Mouse (Mus musculus) neural tube, embryonic 15.5 days (tissue): Measurements from ENCODE around the gene Zfp821. TPM values are rescaled to one million over a fixed set of nuclear protein-coding genes. Genes with fewer than 3 reads are reported as not detected.

Experiments used
- ATAC-seq: fragments of 200-750 bp; cut with Nextera tagmentation; 2 replicates; pipeline ENCODE4 v1.8.0; 2017; ENCODE audit warnings: mild to moderate bottlenecking, moderate TSS enrichment, moderate library complexity; ENCODE audit not compliant: low FRiP score
- H3K27ac ChIP-seq: fragments of 300-500 bp; sonication (generic); replicated peaks from 2 replicates; pipeline ENCODE4 v1.5.1; 2015; ENCODE audit warnings: mild to moderate bottlenecking, inconsistent platforms
- H3K27me3 ChIP-seq: fragments of 300-500 bp; sonication (generic); replicated peaks from 2 replicates; pipeline ENCODE4 v1.6.1; 2015; ENCODE audit warnings: inconsistent platforms
- H3K36me3 ChIP-seq: fragments of 300-500 bp; sonication (generic); 2 replicates; pipeline ENCODE4 v1.6.1; 2015; ENCODE audit warnings: inconsistent platforms
- H3K4me1 ChIP-seq: fragments of 300-500 bp; sonication (generic); 2 replicates; pipeline ENCODE4 v1.6.1; 2015; ENCODE audit warnings: inconsistent platforms
- H3K4me2 ChIP-seq: fragments of 300-500 bp; sonication (generic); 2 replicates; pipeline ENCODE4 v1.6.1; 2015; ENCODE audit warnings: inconsistent platforms, mild to moderate bottlenecking, moderate library complexity
- H3K4me3 ChIP-seq: fragments of 300-500 bp; sonication (generic); replicated peaks from 2 replicates; pipeline ENCODE4 v1.5.1; 2015; ENCODE audit warnings: mild to moderate bottlenecking, inconsistent platforms
- H3K9ac ChIP-seq: fragments of 300-500 bp; sonication (generic); replicated peaks from 2 replicates; pipeline ENCODE4 v1.6.1; 2015; ENCODE audit warnings: mild to moderate bottlenecking, inconsistent platforms
- H3K9me3 ChIP-seq: fragments of 300-500 bp; sonication (generic); replicated peaks from 2 replicates; pipeline ENCODE4 v1.6.1; 2016; ENCODE audit warnings: inconsistent platforms
- WGBS: fragments of 180-500 bp; shearing (Covaris S2); methylation state at CpG from one replicate; pipeline ENCODE4 v1.1.7; 2015; ENCODE audit warnings: mixed read lengths; 5-methylcytosine and 5-hydroxymethylcytosine counted together
- polyA plus RNA-seq: library from polyadenylated mRNA; unstranded; fragments of >200 nt; fragmentation: Nextera tagmentation; extraction: Ambion mirVana; gene quantifications from 2 replicates; pipeline ENCODE4 v1.2.1, GENCODE M21; 2015

Zfp821 gene
- polyA plus RNA-seq, 1 experiment from 2014 or later = 62.0 TPM

DNA sequence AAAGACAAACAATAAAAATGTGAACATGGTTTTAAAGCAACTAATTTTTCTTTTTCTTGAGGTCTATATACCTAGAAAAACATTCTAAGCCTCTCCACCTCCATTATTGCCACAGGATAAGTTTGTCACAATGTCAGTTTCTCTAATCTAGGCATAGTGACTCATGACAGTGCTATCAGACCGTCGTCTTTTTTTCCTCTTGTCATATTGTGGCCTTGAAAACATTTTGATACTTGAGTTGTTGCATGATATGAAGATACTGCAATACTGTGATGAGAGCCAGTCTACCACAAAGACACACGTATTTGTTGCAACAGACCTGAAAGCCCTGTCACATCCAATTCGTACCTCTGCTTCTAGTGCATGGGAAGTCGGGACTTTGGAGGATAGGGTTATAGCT is 9.6 kb downstream of the Zfp821 start:
- Histone ChIP-seq H3K4me3 (no peak overlapping the region), H3K9ac (no peak overlapping the region), H3K36me3 (peaks cover 91% of the 10 kb centered on the region), H3K27ac (no peak overlapping the region), H3K4me2 (no peak overlapping the region), H3K9me3 (no peaks in the 10 kb centered on the region), H3K4me1 (no peaks in the 10 kb centered on the region), H3K27me3 (no peaks in the 10 kb centered on the region)
- WGBS = 96% methylated on average over 5 of the region's 5 CpGs
- ATAC-seq = no peak

DNA sequence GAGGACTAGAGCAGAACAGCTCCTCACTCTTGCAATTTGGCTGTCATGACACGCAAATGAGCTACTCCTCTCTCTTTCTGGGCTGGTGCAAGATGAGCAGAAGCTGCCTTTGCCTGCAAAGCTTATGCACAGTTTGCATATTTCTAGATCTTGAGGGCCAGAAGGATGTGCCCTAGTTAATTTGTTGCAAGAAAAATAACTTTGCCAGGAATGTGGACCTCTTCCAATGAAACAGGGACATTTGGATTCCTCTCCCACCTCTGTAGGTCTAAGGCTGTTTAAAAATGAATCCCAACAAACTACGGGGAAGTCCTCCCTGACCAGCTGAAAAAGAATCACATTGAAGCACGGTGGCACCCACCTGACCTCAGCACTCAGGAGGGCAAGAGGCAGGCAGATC is 19.8 kb downstream of the Zfp821 start:
- Histone ChIP-seq H3K36me3 (peaks cover 80% of the 10 kb centered on the region), H3K27me3 (no peaks in the 10 kb centered on the region), H3K9ac (no peak overlapping the region), H3K4me2 (no peak overlapping the region), H3K9me3 (no peaks in the 10 kb centered on the region), H3K27ac (no peak overlapping the region), H3K4me1 (no peaks in the 10 kb centered on the region), H3K4me3 (no peak overlapping the region)
- ATAC-seq = no peak
- WGBS = 85% methylated on average over 3 of the region's 3 CpGs

DNA sequence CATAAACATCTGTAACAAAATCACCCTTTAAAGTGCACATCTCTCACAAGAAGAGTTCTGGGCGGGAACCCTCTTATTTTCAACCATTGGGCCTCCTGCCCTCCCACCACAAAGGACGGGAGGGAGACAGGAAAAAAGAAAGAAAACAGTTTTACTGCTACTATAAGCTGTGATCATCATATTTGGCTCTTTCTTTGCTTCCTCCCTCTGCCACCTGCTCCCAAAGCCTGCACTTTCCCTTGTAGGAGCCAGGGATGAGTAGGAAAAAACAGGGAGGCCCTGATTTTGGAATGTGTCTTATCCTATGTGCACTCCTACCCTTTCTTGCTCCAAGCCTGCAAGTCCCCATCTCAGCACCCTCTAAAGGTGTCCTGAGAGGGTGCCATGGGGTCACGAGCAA is 25.7 kb downstream of the Zfp821 start:
- no peak overlapping the region for H3K4me2 ChIP-seq
- no peak overlapping the region for H3K9ac ChIP-seq
- no peaks in the 10 kb centered on the region for H3K9me3 ChIP-seq
- ATAC-seq = no peak
- H3K4me1 ChIP-seq = peaks cover 5% of the 10 kb centered on the region
- H3K4me3 ChIP-seq = no peak overlapping the region
- H3K36me3 ChIP-seq = peaks cover 63% of the 10 kb centered on the region
- no peak overlapping the region for H3K27ac ChIP-seq
- 81% methylated on average over 3 of the region's 3 CpGs for WGBS
- no peaks in the 10 kb centered on the region for H3K27me3 ChIP-seq

DNA sequence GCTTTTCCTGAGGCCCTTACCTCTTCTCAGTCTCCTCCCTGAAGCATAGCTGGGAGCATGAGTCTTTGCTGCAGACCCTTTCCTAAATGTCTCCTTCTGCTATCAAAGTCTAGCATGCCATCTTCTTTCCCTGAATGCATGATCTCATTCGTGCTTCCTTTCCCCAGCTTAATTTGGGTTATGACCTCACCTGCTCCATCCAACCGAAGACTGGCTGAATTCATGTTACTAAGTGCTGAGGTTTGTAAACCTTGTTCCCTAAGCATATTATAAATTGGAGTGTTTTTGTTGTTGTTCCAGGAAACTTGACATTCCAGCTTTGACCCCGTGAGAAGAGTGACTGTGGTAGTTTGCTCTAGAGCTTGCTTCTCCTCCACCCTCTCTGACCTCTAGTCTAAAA is 28.7 kb downstream of the Zfp821 start:
- Histone ChIP-seq H3K4me3 (no peak overlapping the region), H3K4me2 (no peak overlapping the region), H3K9ac (no peak overlapping the region), H3K27ac (no peak overlapping the region), H3K27me3 (no peaks in the 10 kb centered on the region), H3K9me3 (no peaks in the 10 kb centered on the region), H3K4me1 (peaks cover 17% of the 10 kb centered on the region), H3K36me3 (peaks cover 45% of the 10 kb centered on the region)
- no peak for ATAC-seq
- 94% methylated on average over 3 of the region's 3 CpGs for WGBS

DNA sequence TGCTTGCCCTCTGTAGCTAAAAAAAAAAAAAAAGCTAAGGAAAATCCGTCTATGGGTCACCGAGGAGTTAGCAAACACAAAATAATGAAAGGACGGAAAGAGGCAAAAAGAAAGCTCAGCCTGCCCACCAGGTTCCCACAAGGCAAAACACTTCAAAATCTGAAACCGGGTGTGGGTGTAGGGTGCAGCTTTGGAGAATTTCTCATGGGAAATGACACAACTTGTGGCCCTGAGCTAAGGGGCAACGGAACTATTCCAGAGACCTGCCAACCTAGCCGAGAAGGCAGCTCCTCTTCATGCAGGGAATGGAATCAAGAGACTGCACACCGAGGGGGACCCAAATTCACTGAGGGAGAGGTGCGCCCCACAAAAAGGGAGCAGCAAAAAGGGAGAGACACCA is 31.5 kb downstream of the Zfp821 start:
- Histone ChIP-seq H3K4me1 (peaks cover 17% of the 10 kb centered on the region), H3K4me3 (peak overlapping the region; percentile 81), H3K9me3 (no peaks in the 10 kb centered on the region), H3K36me3 (peaks cover 26% of the 10 kb centered on the region), H3K27me3 (no peaks in the 10 kb centered on the region), H3K27ac (no peak overlapping the region), H3K9ac (peak overlapping the region; percentile 100), H3K4me2 (peak overlapping the region; percentile 94)
- WGBS = 10% methylated on average over 8 of the region's 8 CpGs
- ATAC-seq = no peak

DNA sequence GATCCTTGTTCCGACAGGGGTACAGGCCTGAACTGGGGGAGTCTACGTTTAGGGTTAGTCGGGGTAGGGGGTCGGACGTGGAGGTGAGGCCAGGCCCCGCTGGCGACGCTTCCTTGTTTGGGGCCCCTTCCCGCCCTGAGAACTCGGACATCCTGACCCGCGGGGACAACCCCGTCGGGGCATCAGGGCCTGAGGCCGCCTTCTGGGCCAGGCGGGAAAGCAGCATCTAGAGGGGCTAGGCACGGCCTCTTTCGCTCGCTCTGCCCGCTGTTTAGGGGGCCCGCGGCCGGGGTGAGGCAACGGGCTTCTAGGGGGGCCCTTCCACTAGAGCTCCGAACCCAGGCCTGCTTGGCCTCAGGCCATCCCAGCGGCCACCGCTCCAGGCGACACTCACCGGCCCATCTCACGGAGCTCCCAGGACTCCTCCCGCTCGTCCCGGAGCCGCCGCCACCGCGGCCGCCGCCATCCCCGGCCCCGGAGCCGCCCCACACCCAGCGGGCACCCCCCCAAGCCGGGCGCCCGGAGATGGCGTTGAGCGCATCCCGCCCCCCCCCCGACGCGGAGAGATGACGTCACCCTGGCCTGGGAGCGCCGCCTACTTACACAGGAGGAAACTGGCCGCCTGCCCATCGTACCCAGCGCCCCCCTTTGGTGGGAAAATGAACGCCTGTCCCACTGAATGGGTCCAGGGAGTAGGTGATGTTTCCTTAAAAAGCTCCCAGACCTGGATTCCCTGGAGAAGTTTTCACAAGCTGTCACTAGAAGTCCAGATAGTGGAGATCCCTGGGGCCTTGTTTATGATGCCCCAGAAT is 32.1 kb downstream of the Zfp821 start, which contains the start of gene Atxn1l:
Gene Atxn1l, minus strand, starts transcription at position 503 of the 812 bp plus-strand sequence.
- H3K4me3 ChIP-seq = peak within 1 kb of the TSS; percentile 81
- WGBS = under 1% methylated on average over 59 of the region's 59 CpGs
- H3K4me2 ChIP-seq = peak within 1 kb of the TSS; percentile 94
- H3K4me1 ChIP-seq = peaks cover 17% of the 10 kb centered on the region
- H3K36me3 ChIP-seq = peaks cover 19% of the 10 kb centered on the region
- no peaks in the 10 kb centered on the region for H3K9me3 ChIP-seq
- peak within 1 kb of the TSS; percentile 62 for H3K27ac ChIP-seq
- ATAC-seq = peak; percentile 90
- no peaks in the 10 kb centered on the region for H3K27me3 ChIP-seq
- H3K9ac ChIP-seq = peak within 1 kb of the TSS; percentile 100

DNA sequence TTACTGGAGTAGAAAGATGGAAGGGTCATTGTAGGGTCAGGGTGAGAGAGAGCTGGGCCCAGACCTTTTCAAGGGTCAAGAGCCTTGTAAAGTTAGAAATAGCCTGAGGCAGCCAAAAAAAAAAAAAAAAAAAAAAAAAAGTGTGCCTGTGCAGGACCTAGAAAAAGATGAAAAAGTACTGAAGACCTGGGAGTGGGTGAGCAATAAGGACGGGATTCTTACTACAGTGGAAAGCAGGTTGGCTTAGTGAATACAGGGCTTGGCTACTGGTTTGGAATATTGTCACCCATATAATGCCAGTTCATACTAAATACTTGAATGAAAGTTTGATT is 32.7 kb downstream of the Zfp821 start:
- peak overlapping the region; percentile 81 for H3K4me3 ChIP-seq
- no peaks in the 10 kb centered on the region for H3K27me3 ChIP-seq
- peaks cover 17% of the 10 kb centered on the region for H3K4me1 ChIP-seq
- H3K4me2 ChIP-seq = peak overlapping the region; percentile 94
- H3K27ac ChIP-seq = peak overlapping the region; percentile 62; the same call in 1 of the 2 replicates
- peaks cover 14% of the 10 kb centered on the region for H3K36me3 ChIP-seq
- 82% methylated on average over 1 of the region's 1 CpGs for WGBS
- no peak for ATAC-seq
- no peaks in the 10 kb centered on the region for H3K9me3 ChIP-seq
- peak overlapping the region; percentile 100; the same call in 1 of the 2 replicates for H3K9ac ChIP-seq

DNA sequence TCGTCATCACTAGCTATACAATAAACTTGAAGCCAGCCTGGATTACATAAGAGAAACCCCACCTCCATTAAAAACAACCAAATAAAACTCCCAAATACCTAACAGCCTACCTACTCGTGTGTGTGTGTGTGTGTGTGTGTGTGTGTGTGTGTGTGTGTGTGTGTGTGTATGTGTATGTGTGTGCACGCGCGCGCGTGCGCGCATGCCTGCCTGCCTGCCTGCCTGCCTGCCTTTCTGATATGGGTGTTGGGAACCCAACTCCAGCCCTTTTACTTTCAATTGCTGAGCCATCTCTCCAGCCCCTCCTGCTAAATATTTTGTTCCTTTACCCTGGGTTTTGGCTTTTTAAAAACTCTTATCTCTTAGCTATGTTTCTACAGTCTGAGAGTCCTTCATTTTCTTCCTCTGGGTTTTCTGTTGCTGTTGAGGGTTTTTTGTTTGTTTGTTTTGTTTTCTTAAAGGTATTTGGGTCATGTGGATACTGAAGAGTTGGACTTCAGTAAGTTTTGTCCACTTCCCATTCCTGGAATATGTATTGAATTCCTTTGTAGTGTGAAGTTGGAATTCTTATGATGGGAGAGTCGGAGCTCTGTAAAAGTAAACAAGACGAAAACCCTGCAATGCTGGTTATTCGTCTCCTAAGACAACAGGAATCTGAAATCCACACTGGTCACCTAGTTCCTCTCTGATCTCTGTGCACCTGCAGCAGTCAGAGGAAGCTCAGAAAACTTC is 42.3 kb downstream of the Zfp821 start:
- Histone ChIP-seq H3K4me2 (no peak overlapping the region), H3K4me1 (no peaks in the 10 kb centered on the region), H3K27me3 (no peaks in the 10 kb centered on the region), H3K4me3 (no peak overlapping the region), H3K9me3 (no peaks in the 10 kb centered on the region), H3K9ac (no peak overlapping the region), H3K36me3 (no peaks in the 10 kb centered on the region), H3K27ac (no peak overlapping the region)
- ATAC-seq = no peak
- 91% methylated on average over 12 of the region's 12 CpGs for WGBS

DNA sequence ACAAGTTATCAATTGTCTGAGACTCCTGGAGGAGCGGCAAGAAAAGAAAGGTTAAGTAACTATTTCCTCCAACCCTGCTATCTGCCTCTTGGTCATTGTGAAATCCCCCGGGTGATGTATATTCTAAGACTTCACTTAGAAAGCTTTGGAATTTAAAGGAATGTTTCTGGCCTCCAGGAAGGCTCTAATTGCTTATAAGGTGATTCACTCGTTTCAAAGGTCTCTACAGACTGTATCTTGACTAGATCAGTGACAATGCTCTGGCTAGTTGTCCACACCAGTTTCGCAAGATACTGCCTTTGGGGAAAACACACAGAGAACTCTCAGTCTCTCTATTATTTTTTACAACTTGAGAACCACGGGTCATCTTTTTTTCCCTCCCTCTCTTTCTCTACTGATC is 44.9 kb downstream of the Zfp821 start:
- no peak overlapping the region for H3K27ac ChIP-seq
- ATAC-seq = no peak
- 55% methylated on average over 5 of the region's 5 CpGs for WGBS

DNA sequence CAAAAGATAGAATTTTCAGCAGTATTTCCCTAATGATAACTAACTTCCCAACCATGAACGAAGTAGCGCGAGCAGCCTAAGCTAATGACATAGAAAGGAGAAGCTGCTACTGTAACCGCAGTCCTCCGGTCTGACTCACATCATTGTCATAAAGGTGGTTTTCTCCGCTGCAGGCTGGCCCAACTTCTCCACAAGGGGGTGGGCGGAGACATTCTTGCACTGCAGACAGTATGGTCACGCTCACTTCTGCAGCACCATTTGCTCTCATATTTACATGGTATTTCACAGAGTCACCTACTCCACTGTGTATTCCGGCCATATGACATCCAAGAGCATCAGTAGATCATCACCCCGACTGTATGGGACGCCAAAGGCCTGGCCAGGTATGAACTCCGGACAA is 45.4 kb downstream of the Zfp821 start:
- H3K9me3 ChIP-seq = no peaks in the 10 kb centered on the region
- no peak overlapping the region for H3K9ac ChIP-seq
- H3K4me1 ChIP-seq = no peaks in the 10 kb centered on the region
- H3K4me3 ChIP-seq = no peak overlapping the region
- H3K27ac ChIP-seq = no peak overlapping the region
- 83% methylated on average over 12 of the region's 12 CpGs for WGBS
- no peaks in the 10 kb centered on the region for H3K36me3 ChIP-seq
- no peak for ATAC-seq
- H3K27me3 ChIP-seq = no peaks in the 10 kb centered on the region
- H3K4me2 ChIP-seq = no peak overlapping the region

More for the DNA sequence above, 44.9 kb downstream of the Zfp821 start:
- H3K27me3 ChIP-seq = no peaks in the 10 kb centered on the region
- no peak overlapping the region for H3K9ac ChIP-seq
- H3K9me3 ChIP-seq = no peaks in the 10 kb centered on the region
- no peak overlapping the region for H3K4me2 ChIP-seq
- H3K4me1 ChIP-seq = no peaks in the 10 kb centered on the region
- no peaks in the 10 kb centered on the region for H3K36me3 ChIP-seq
- no peak overlapping the region for H3K4me3 ChIP-seq

DNA sequence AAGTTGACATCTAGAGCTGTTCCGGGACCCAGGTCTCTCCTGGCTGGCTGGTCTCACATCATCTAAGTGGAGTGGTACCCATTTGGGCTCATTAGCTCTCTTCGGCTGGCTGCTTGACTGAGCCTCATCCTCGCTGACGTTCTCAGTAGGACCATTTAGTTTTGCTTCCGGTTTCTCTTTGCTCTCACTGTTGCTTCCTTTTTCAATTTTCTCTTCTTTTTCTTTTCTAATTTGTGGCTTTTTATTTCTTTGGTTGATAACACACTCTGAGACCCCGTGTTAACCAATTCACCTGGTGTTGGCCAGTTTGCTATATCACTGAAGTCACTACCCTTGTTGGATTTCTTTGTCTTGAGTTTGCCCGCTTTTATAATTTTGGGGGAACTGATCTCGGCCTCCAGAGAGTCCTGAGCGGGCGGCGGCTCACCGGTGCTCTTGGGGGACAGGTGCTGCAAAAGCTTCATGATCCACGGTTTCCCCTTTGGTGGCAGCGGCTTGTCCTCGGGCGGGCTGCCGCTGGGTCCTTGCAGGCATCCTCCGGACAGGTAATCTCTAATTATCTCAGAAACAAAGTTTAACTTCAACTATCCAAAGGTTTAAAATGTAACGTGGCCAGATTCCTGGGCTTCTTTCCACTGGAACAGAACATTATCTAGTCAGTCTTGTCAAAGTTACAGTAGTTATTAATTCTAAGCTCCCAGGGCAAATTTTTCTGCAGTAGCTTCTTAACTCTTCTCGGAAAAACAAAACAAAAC is 46.6 kb downstream of the Zfp821 start:
- no peak overlapping the region for H3K4me2 ChIP-seq
- H3K9ac ChIP-seq = no peak overlapping the region
- ATAC-seq = no peak
- H3K4me3 ChIP-seq = no peak overlapping the region
- H3K27me3 ChIP-seq = no peaks in the 10 kb centered on the region
- H3K36me3 ChIP-seq = no peaks in the 10 kb centered on the region
- H3K9me3 ChIP-seq = no peaks in the 10 kb centered on the region
- H3K4me1 ChIP-seq = no peaks in the 10 kb centered on the region
- WGBS = 92% methylated on average over 20 of the region's 20 CpGs
- H3K27ac ChIP-seq = no peak overlapping the region
